Mouse (Mus musculus): Measurements from ENCODE around the gene Acot2.
"Not testable (repeated sequence)": the region's sequence is repeated elsewhere in the genome, so short reads cannot be mapped to it uniquely, and the experiment has no call there.

DNA sequence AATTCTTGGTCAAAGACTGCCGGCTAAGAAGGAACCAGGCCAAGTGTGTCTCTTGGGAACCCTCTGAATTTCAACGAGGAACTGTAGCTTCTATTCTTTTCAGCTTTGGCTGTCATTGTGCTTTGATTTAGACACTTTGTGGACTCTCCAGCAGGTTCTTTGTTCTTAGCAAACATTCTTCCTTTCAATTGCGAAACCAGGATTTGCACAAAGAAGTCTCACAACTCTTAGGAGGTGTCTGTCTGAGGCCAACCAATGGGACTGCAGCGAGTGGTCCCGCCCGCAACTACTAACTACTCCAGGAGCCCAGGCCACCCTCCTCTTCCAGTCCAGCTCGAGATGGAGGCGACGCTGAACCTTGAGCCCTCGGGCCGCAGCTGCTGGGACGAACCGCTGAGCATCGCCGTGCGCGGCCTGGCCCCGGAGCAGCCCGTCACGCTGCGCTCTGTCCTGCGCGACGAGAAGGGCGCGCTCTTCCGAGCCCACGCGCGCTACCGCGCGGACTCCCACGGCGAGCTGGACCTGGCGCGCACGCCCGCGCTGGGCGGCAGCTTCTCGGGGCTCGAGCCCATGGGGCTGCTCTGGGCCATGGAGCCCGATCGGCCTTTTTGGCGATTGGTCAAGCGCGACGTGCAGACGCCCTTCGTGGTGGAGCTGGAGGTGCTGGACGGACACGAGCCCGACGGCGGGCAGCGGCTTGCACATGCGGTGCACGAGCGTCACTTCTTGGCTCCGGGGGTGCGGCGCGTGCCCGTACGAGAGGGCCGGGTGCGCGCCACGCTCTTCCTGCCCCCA is 21.7 kb downstream of the Acot2 start, which contains the start of gene Acot1:
- not testable (repeated sequence) for TF ChIP-seq HCFC1 (IDR thresholded peaks at IDR 0.05; ENCODE audit: borderline replicate concordance, insufficient read depth, low read length); ZNF384 (IDR thresholded peaks at IDR 0.05; ENCODE audit: low read depth, low read length)
